Mouse (Mus musculus) forebrain, embryonic 15.5 days (tissue): Measurements from ENCODE around the gene Hist2h3c1. TPM values are rescaled to one million over a fixed set of nuclear protein-coding genes. Genes with fewer than 3 reads are reported as not detected.

Experiments
- ATAC-seq: fragments of 200-750 bp; cut with Nextera tagmentation; replicated peaks from 2 replicates; pipeline ENCODE4 v1.8.0; 2017; ENCODE audit warnings: mild to moderate bottlenecking, moderate TSS enrichment, moderate library complexity
- H3K27ac ChIP-seq: fragments of 300-500 bp; sonication (generic); replicated peaks from 2 replicates; pipeline ENCODE4 v1.5.1; 2015; ENCODE audit warnings: mild to moderate bottlenecking, inconsistent platforms
- H3K27me3 ChIP-seq: fragments of 300-500 bp; sonication (generic); 2 replicates; pipeline ENCODE4 v1.6.1; 2015; ENCODE audit warnings: inconsistent platforms
- H3K36me3 ChIP-seq: fragments of 300-500 bp; sonication (generic); 2 replicates; pipeline ENCODE4 v1.6.1; 2015; ENCODE audit warnings: mild to moderate bottlenecking, inconsistent platforms
- H3K4me1 ChIP-seq: fragments of 300-500 bp; sonication (generic); 2 replicates; pipeline ENCODE4 v1.6.1; 2015; ENCODE audit warnings: inconsistent platforms
- H3K4me2 ChIP-seq: fragments of 300-500 bp; sonication (generic); replicated peaks from 2 replicates; pipeline ENCODE4 v1.6.1; 2015; ENCODE audit warnings: mild to moderate bottlenecking, inconsistent platforms
- H3K4me3 ChIP-seq: fragments of 300-500 bp; sonication (generic); 2 replicates; pipeline ENCODE4 v1.5.1; 2015; ENCODE audit warnings: mild to moderate bottlenecking, inconsistent platforms
- H3K9ac ChIP-seq: fragments of 300-500 bp; sonication (generic); replicated peaks from 2 replicates; pipeline ENCODE4 v1.6.1; 2015; ENCODE audit warnings: mild to moderate bottlenecking, inconsistent platforms
- H3K9me3 ChIP-seq: fragments of 300-500 bp; sonication (generic); 2 replicates; pipeline ENCODE4 v1.6.1; 2016; ENCODE audit warnings: inconsistent platforms
- WGBS: fragments of 180-500 bp; shearing (Covaris S2); methylation state at CpG from one replicate; pipeline ENCODE4 v1.1.7; 2015; ENCODE audit warnings: mixed read lengths; 5-methylcytosine and 5-hydroxymethylcytosine counted together
- polyA plus RNA-seq: library from polyadenylated mRNA; unstranded; fragments of >200 nt; fragmentation: Nextera tagmentation; extraction: Ambion mirVana; gene quantifications from 2 replicates; pipeline ENCODE4 v1.2.1, GENCODE M21; 2015

Hist2h3c1 gene
- polyA plus RNA-seq, 1 experiment from 2014 or later, result 0.62 TPM

DNA sequence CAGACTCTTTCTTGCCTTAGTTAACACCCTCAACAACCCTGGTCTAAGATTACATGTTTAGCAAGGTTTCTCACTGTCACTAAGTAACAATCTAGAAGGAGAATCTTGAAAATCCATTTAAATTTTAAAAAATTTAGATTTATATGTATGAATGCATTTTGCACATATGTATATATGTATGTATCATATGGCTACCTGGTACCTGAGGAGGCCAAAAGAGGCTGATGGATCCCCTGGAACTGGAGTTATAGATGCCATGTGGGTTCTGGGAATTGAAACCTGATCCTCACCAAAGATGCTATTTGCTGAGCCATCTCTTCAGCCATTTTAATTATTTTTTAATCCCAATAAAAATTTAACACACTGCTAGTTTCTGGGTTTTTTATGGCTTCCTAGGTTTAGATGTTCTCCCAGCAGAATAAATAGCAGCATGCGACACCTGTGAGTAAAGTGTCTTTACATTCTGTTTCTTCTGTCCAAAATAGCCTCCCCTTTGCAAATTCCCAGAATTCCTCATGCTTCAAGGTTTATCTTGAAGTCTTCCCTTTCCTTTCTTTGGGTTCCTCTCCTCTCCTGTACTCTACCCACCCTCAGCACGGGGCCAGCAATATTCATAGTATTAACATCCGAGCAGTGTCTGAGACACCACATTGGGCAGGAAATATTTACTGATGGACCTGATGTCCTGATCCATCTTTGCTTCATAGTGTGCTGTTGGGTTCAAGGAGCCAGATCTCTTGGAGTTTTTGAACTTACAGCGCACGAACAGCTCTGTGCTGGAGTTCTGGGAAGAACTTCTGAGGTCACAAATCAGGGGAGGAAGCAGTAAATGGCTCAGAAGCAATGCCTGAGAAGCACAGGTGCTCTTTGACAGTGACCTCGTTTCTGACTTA, 1.9 kb downstream of the Hist2h3c1 start:
- H3K9ac ChIP-seq, result peak overlapping the region; percentile 40; the same call in 1 of the 2 replicates
- peak overlapping the region; percentile 40 for H3K4me2 ChIP-seq
- 55% methylated on average over 6 of the region's 6 CpGs for WGBS
- H3K9me3 ChIP-seq, result no peaks in the 10 kb centered on the region
- H3K27me3 ChIP-seq, result no peaks in the 10 kb centered on the region
- no peaks in the 10 kb centered on the region for H3K36me3 ChIP-seq
- H3K4me1 ChIP-seq, result peaks cover 25% of the 10 kb centered on the region
- peak overlapping the region; percentile 38; the same call in 1 of the 2 replicates for H3K4me3 ChIP-seq
- ATAC-seq, result no peak
- H3K27ac ChIP-seq, result no peak overlapping the region

DNA sequence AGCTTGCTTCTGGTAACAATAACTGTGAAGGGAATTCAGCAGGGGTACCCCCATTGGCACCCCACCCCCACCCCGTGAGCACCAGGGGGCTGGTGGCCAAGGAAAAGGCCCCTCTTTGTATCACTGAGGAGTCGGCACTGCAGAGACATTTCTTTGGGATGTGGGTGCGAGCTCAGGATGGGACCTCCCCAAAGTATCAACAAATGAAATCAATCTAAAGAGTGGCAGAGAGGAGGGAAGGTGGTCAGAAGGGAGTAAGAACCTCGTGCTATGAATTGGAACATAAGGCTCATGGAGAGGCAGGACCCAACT, 2.5 kb downstream of the Hist2h3c1 start:
- Histone ChIP-seq H3K9me3 (no peaks in the 10 kb centered on the region), H3K27ac (no peak overlapping the region), H3K27me3 (no peaks in the 10 kb centered on the region), H3K36me3 (no peaks in the 10 kb centered on the region), H3K4me3 (no peak overlapping the region), H3K9ac (no peak overlapping the region), H3K4me1 (peaks cover 23% of the 10 kb centered on the region), H3K4me2 (peak overlapping the region; percentile 40)
- WGBS, result 46% methylated on average over 4 of the region's 4 CpGs
- no peak for ATAC-seq

DNA sequence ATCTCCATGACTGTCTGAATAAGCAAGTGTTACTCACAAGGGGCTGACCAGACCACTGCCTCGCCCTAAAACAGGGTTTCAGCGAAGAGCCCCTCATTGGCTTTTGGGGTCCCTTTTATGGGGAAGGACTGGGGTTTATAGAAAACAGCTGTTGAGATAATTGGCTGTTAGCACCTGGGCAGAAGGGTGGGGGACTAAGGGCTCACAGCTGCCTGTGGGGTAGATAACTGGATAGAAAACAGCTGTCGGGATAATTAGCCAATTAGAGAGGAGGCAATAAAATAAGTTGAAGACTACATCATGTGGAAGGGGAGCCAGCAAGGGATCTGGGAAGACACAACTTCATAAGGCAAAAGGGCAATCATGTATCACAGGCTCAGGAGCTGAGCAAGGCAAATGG, 4.4 kb downstream of the Hist2h3c1 start:
- Histone ChIP-seq H3K27ac (no peak overlapping the region), H3K27me3 (no peaks in the 10 kb centered on the region), H3K4me3 (no peak overlapping the region), H3K4me1 (peaks cover 17% of the 10 kb centered on the region), H3K36me3 (no peaks in the 10 kb centered on the region), H3K9ac (no peak overlapping the region), H3K9me3 (no peaks in the 10 kb centered on the region), H3K4me2 (no peak overlapping the region)
- WGBS, result 66% methylated on average over 3 of the region's 3 CpGs
- no peak for ATAC-seq

DNA sequence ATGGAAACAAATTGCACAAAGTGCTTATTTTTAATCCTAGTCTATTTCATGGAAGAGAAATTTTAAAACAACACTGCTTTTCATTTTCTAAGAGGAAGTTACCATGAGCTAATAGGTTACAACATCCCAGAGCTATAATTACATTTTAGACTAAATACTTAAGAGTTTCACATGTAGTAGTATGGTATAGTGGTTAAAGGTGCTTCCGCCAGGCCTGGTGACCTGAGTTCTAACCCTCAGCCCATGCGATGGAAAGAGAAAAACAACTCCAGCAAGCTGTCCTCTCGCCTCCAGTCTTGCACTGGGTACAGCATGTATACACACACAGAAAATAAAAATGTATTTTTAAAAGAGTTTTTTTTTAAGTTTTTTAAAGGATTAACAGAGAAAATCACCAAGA, 5.3 kb downstream of the Hist2h3c1 start:
- Histone ChIP-seq H3K4me2 (no peak overlapping the region), H3K9me3 (no peaks in the 10 kb centered on the region), H3K36me3 (no peaks in the 10 kb centered on the region), H3K27me3 (no peaks in the 10 kb centered on the region), H3K9ac (no peak overlapping the region), H3K4me1 (peaks cover 17% of the 10 kb centered on the region), H3K4me3 (no peak overlapping the region), H3K27ac (no peak overlapping the region)
- ATAC-seq, result no peak
- WGBS, result 91% methylated on average over 3 of the region's 3 CpGs

DNA sequence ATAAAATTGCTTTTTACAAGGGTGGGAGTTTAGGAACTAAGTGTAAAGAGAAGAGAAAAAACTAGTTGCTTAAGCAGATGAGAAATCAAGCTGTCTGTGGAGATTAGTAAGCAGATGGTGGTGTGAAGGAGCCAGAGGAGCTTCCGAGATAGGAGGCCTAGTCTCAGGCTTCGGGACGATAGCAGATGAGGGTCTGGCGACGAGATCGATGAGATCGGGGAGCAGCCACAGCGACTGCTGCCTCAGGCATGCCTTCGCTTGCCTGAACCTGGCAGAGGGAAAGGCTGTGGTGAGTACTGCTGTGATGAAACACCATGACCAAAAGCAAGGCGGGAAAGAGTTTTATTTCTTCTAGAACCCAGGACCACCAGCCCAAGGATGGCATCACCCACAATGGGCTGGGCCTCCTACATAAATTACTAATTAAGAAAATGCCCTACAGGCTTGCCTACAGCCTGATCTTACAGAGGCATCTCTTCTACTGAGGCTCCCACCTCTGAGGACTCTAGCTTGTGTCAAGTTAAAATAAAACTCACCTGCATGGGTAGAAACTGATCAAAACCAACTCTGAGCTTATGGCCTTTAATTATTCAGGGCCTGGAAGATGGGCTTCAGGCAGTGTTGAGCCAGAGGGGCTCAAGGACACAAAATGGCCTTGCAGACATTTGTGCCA, 8.3 kb downstream of the Hist2h3c1 start:
- no peaks in the 10 kb centered on the region for H3K27me3 ChIP-seq
- no peak for ATAC-seq
- H3K4me1 ChIP-seq, result 0 out of 2 replicates have a peak, but pooled peaks cover 3% of the 10 kb centered on the region
- H3K4me2 ChIP-seq, result no peak overlapping the region
- no peak overlapping the region for H3K9ac ChIP-seq
- WGBS, result 50% methylated on average over 10 of the region's 10 CpGs
- no peak overlapping the region for H3K27ac ChIP-seq
- H3K36me3 ChIP-seq, result no peaks in the 10 kb centered on the region
- no peaks in the 10 kb centered on the region for H3K9me3 ChIP-seq
- H3K4me3 ChIP-seq, result no peak overlapping the region

DNA sequence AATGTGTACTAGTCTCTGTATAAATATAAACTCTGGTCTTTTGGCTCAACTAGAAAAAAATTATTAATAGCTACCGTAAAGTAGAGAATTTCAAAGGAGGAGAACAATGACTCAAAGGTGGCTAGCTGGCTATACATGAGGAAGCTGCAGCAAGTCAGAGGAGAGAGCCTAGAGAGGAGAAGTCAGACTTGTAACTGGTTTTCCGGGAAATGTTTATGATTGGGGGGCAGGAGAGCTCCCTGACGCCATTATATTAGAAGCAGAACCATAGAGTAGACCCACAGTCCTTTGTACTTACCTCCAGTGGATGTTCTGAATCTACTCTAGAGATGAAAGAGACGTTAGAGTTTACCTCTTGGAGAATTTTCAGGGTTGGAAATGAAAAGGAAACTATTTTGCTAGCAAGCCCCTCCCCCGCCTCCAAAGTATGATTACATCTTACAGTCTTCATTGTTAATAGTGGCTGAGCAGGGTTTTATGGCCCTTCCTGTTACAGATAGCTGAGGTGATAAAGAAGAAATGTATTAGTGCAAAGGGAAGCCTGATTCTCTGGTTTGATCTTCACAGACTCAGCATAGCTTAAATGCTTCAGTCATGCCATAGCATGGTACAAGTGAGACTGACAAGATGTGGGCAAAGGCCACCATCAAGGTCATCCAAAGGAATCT, 9.6 kb downstream of the Hist2h3c1 start:
- Histone ChIP-seq H3K4me3 (no peak overlapping the region), H3K4me1 (0 out of 2 replicates have a peak, but pooled peaks cover 3% of the 10 kb centered on the region), H3K4me2 (no peak overlapping the region), H3K36me3 (no peaks in the 10 kb centered on the region), H3K9me3 (no peaks in the 10 kb centered on the region), H3K9ac (no peak overlapping the region), H3K27me3 (no peaks in the 10 kb centered on the region), H3K27ac (no peak overlapping the region)
- no peak for ATAC-seq
- 87% methylated on average over 5 of the region's 5 CpGs for WGBS

DNA sequence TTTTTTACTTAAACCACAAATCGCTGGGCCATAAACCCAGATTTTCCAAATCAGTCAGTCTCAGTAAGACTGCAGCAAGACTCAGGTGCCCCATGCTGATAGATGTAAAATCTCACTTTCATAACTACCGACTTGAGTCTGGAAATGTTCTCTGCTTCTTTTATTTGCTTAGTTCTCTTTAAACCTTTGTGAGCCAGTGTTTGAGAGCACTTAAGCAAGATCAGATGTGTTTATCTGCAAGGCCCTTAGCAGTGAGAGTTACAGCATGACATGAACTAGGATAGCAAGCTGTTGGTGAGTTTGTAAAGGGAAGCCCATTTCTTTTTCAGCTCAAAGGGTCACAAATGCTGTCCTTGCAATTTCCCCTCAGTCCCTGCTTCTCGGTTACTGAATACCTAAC, 10.7 kb downstream of the Hist2h3c1 start:
- no peak overlapping the region for H3K4me3 ChIP-seq
- no peak for ATAC-seq
- peaks cover 10% of the 10 kb centered on the region for H3K4me1 ChIP-seq
- H3K4me2 ChIP-seq, result no peak overlapping the region
- H3K36me3 ChIP-seq, result no peaks in the 10 kb centered on the region
- H3K9ac ChIP-seq, result no peak overlapping the region
- H3K9me3 ChIP-seq, result no peaks in the 10 kb centered on the region
- 91% methylated on average over 3 of the region's 3 CpGs for WGBS
- H3K27me3 ChIP-seq, result no peaks in the 10 kb centered on the region
- no peak overlapping the region for H3K27ac ChIP-seq

DNA sequence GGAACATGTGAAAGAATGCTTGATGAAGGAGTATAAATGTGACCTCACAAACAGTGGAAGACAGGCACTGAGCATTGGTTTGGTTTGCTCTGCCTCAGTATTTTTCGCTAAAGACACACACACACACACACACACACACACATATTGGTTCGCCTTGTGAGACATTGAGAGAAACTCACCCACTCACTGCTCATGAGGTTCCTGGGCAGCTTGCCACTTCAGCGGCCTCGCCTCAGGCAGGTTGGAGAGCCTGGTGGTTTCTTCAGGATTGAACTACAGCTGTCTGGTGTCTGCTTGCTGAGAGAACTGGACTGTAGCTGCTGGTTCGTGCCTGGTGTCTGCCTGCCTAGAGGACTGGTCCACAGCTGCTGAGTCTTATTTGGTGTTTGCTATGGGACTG, 13.7 kb downstream of the Hist2h3c1 start:
- 90% methylated on average over 5 of the region's 5 CpGs for WGBS

DNA sequence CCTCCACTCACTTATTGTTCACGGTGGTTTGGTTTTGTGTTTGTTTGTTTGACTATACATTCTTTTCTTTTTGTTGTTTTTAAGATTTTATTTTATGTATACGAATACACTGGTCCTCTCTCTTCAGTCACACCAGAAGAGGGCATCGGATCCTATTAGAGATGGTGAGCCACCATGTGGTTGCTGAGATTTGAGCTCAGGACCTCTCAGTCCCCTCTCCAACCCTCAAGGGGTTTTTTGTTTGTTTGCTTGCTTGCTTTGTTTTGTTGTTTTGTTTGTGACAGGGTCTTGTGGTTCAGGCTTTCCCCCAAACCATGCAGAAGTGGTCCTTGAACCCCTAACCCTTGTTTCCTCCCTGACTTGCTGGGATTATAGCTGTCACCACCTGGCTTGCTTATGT, 15.1 kb downstream of the Hist2h3c1 start:
- no peak for ATAC-seq
- peak overlapping the region; percentile 99 for H3K27ac ChIP-seq
- no peaks in the 10 kb centered on the region for H3K9me3 ChIP-seq
- H3K4me3 ChIP-seq, result peak overlapping the region; percentile 66
- no peaks in the 10 kb centered on the region for H3K36me3 ChIP-seq
- peak overlapping the region; percentile 63 for H3K4me2 ChIP-seq
- H3K4me1 ChIP-seq, result peaks cover 21% of the 10 kb centered on the region
- no peaks in the 10 kb centered on the region for H3K27me3 ChIP-seq
- H3K9ac ChIP-seq, result peak overlapping the region; percentile 80; the same call in 1 of the 2 replicates
- WGBS, result 61% methylated on average over 3 of the region's 3 CpGs

More for the DNA sequence above, 13.7 kb downstream of the Hist2h3c1 start:
- H3K4me2 ChIP-seq, result no peak overlapping the region
- no peak overlapping the region for H3K9ac ChIP-seq
- no peaks in the 10 kb centered on the region for H3K36me3 ChIP-seq
- H3K27me3 ChIP-seq, result no peaks in the 10 kb centered on the region
- no peak overlapping the region for H3K27ac ChIP-seq
- ATAC-seq, result no peak
- no peak overlapping the region for H3K4me3 ChIP-seq
- H3K4me1 ChIP-seq, result peaks cover 21% of the 10 kb centered on the region
- no peaks in the 10 kb centered on the region for H3K9me3 ChIP-seq

DNA sequence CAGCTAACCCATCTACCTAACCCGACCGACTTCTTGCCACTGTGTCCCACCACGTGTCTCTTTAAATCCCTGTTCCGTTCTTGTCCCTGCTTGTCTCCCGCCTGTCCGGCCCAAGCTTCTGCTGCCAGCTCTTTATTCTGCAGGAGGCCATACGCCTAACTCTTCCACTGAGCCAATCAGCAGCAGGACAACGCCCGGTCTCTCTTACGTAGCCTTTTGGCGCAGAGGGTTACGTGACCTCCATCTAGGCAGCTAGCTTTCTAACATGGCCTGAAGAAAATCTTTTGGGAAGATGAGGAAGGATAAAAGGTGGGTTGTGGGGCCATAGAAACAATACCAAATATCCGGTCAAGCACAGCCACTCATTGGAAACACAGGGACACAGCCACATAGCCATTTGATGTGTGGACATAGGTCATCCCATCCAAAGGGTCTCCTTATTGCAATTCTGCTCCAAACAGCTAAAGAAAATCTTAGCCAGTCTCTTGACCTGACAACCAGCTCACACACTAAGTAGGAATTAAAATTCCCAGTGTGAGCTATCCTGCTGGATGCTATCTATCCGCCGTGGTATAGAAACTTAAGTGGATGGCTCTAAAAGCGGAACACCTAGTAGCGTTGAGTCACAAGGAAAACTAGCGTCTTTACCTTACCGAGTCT, 15.9 kb downstream of the Hist2h3c1 start:
- peak overlapping the region; percentile 63 for H3K4me2 ChIP-seq
- H3K4me1 ChIP-seq, result peaks cover 21% of the 10 kb centered on the region
- peak; percentile 78 for ATAC-seq
- peak overlapping the region; percentile 80 for H3K9ac ChIP-seq
- under 1% methylated on average over 19 of the region's 19 CpGs for WGBS
- H3K27ac ChIP-seq, result peak overlapping the region; percentile 99
- no peaks in the 10 kb centered on the region for H3K36me3 ChIP-seq
- peak overlapping the region; percentile 66 for H3K4me3 ChIP-seq
- H3K27me3 ChIP-seq, result no peaks in the 10 kb centered on the region
- H3K9me3 ChIP-seq, result no peaks in the 10 kb centered on the region

DNA sequence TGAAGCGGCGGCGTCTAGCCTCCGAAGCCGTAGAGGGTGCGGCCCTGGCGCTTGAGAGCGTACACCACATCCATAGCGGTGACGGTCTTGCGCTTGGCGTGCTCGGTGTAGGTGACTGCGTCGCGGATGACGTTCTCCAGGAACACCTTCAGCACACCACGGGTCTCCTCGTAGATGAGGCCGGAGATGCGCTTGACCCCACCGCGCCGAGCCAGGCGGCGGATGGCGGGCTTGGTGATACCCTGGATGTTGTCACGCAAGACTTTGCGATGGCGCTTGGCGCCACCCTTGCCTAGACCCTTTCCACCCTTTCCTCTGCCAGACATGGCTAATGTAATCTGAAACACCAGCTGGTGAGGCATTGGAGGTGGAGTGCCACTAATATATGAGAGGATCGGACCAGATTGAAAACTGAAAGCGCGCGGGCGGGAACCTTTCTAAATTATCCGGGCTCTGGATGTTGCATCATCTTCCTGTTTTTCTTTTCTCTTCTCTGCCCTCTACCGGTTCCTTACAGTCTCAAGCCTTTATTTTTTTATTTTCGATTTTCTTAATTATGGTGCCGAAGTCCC, 16.6 kb downstream of the Hist2h3c1 start, which contains the start of gene Hist2h4:
TSS of gene Hist2h4 (minus strand) at position 333 of the 572 bp plus-strand sequence.
- under 1% methylated on average over 40 of the region's 40 CpGs for WGBS
- no peaks in the 10 kb centered on the region for H3K36me3 ChIP-seq
- peak; percentile 91 for ATAC-seq

More for the DNA sequence above, 16.6 kb downstream of the Hist2h3c1 start, which contains the start of gene Hist2h4:
- peak within 1 kb of the TSS; percentile 80 for H3K9ac ChIP-seq
- no peaks in the 10 kb centered on the region for H3K9me3 ChIP-seq
- H3K4me1 ChIP-seq, result peaks cover 27% of the 10 kb centered on the region
- H3K27me3 ChIP-seq, result no peaks in the 10 kb centered on the region
- H3K27ac ChIP-seq, result peak within 1 kb of the TSS; percentile 99
- H3K4me2 ChIP-seq, result peak within 1 kb of the TSS; percentile 63
- peak within 1 kb of the TSS; percentile 66 for H3K4me3 ChIP-seq
